Mouse (Mus musculus) stomach, embryonic 16.5 days (tissue): ENCODE results near the gene Ikbip. TPM values are rescaled to one million over a fixed set of nuclear protein-coding genes. Genes with fewer than 3 reads are reported as not detected.
A peak's percentile ranks its signal among the peaks of the same experiment; 100 is the strongest.

ENCODE experiments used
- ATAC-seq: fragments of 200-750 bp; cut with Nextera tagmentation; 2 replicates; pipeline ENCODE4 v1.8.0; 2017; ENCODE audit warnings: moderate number of reproducible peaks, moderate TSS enrichment; ENCODE audit not compliant: insufficient read depth, low FRiP score
- H3K27ac ChIP-seq: fragments of 300-500 bp; sonication (generic); 2 replicates; pipeline ENCODE4 v1.5.1; 2014; ENCODE audit warnings: low read length
- H3K27me3 ChIP-seq: fragments of 300-500 bp; sonication (generic); 2 replicates; pipeline ENCODE4 v1.6.1; 2014; ENCODE audit warnings: low read length, control low read depth, mixed read lengths; ENCODE audit not compliant: control insufficient read depth, insufficient read depth
- H3K36me3 ChIP-seq: fragments of 300-500 bp; sonication (generic); 2 replicates; pipeline ENCODE4 v1.6.1; 2014; ENCODE audit warnings: low read length; ENCODE audit not compliant: control insufficient read depth, insufficient read depth
- H3K4me1 ChIP-seq: fragments of 300-500 bp; sonication (generic); 2 replicates; pipeline ENCODE4 v1.6.1; 2014; ENCODE audit warnings: low read length, control low read depth, mixed read lengths; ENCODE audit not compliant: control insufficient read depth, insufficient read depth
- H3K4me2 ChIP-seq: fragments of 300-500 bp; sonication (generic); 2 replicates; pipeline ENCODE4 v1.6.1; 2014; ENCODE audit warnings: low read depth, low read length, mixed read lengths
- H3K4me3 ChIP-seq: fragments of 300-500 bp; sonication (generic); replicated peaks from 2 replicates; pipeline ENCODE4 v1.5.1; 2014; ENCODE audit warnings: mild to moderate bottlenecking, low read length
- H3K9ac ChIP-seq: fragments of 300-500 bp; sonication (generic); 2 replicates; pipeline ENCODE4 v1.6.1; 2014; ENCODE audit warnings: low read length
- H3K9me3 ChIP-seq: fragments of 300-500 bp; sonication (generic); replicated peaks from 2 replicates; pipeline ENCODE4 v1.6.1; 2016; ENCODE audit warnings: low read length, control low read depth; ENCODE audit not compliant: control insufficient read depth
- WGBS: fragments of 180-500 bp; shearing (Covaris S2); extraction: QIAGEN DNeasy Blood & Tissue Kit; methylation state at CpG from one replicate; pipeline ENCODE4 v1.1.7; 2014; 5-methylcytosine and 5-hydroxymethylcytosine counted together
- polyA plus RNA-seq: library from polyadenylated mRNA; unstranded; fragments of >200 nt; fragmentation: Nextera tagmentation; extraction: Ambion mirVana; gene quantifications from 2 replicates; pipeline ENCODE4 v1.2.1, GENCODE M21; 2015

The Ikbip gene
- polyA plus RNA-seq: 37.3 and 41.8 TPM in 2 replicates

DNA sequence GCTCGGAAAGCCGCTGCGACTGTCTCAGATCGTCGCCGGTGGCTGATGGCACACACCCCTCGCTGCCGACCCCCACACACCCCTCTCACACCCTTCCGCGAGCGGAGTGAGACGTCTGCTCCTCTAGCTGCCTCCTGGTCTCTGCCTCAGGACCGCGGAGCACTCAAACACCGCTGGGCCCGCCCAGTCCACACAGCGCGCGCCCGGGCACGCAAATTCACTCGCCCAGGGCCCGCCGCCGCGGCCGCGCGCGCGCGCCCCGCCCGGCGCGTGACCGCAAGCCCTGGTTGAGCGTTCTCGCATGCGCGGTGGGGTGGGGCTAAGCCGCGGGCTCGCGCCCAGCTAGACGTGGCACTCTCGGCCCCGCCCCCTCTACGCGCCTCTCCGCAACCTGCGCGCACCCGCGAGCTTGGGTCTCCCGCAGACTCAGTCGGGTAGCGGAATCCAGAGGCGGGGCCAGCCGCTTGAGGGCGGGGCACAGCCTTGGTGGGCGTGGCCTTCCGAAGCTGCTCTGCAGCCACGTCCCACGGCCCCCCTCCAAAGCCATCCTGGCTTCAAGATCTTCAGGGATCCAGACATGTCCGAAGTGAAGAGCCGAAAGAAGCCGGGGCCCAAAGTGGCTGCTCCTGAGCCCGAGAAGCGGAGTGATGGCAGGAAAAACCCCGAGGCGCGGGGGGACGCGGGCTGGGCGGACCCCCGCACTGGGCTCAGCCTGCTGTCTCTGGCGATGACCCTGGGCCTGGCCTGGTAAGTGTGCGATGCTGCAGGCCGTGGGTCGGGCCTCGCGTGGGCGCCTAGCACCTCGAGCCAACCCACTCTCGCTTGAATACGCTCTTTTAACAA, at the start of gene Ikbip, which contains the start of gene Apaf1:
TSS of gene Ikbip (plus strand) at position 391 of the 843 bp plus-strand sequence.
TSS of gene Apaf1 (minus strand) at position 221 of the 843 bp plus-strand sequence.
- peak within 1 kb of the TSS; percentile 91 for H3K4me3 ChIP-seq
- peak within 1 kb of the TSS; percentile 86 for H3K4me2 ChIP-seq
- H3K9me3 ChIP-seq: no peaks in the 10 kb centered on the region
- ATAC-seq: peak; percentile 98
- WGBS: under 1% methylated on average over 87 of the region's 87 CpGs
- 0 out of 2 replicates have a peak, but pooled peaks cover 4% of the 10 kb centered on the region for H3K4me1 ChIP-seq
- peak within 1 kb of the TSS; percentile 87 for H3K27ac ChIP-seq
- peaks cover 4% of the 10 kb centered on the region for H3K36me3 ChIP-seq
- H3K27me3 ChIP-seq: no peaks in the 10 kb centered on the region
- peak within 1 kb of the TSS; percentile 93 for H3K9ac ChIP-seq

DNA sequence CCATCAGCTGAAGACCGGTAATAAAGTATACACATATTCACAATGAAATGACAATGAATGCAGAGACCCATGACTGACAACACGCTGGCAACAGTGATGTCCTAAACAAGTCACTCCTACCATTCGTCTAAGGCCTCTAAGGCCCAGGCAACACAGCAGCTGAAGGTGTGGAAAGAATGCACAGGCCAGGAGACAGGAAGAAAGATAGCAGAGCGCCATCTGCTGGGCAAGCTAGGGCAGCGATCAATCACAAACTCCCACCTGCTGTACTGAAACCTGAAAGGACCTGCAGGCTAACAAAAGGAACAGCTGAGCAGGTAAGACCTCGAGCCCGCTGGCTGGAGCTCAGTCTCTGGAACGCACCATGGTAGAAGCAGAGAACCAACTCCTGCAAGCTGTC, 48.8 kb upstream of the Ikbip start:
- H3K27ac ChIP-seq: no peak overlapping the region
- H3K36me3 ChIP-seq: peaks cover 11% of the 10 kb centered on the region
- no peaks in the 10 kb centered on the region for H3K27me3 ChIP-seq
- H3K4me2 ChIP-seq: no peak overlapping the region
- H3K4me3 ChIP-seq: no peak overlapping the region
- no peaks in the 10 kb centered on the region for H3K4me1 ChIP-seq
- ATAC-seq: no peak
- no peaks in the 10 kb centered on the region for H3K9me3 ChIP-seq
- 28% methylated on average over 8 of the region's 8 CpGs for WGBS
- H3K9ac ChIP-seq: no peak overlapping the region

DNA sequence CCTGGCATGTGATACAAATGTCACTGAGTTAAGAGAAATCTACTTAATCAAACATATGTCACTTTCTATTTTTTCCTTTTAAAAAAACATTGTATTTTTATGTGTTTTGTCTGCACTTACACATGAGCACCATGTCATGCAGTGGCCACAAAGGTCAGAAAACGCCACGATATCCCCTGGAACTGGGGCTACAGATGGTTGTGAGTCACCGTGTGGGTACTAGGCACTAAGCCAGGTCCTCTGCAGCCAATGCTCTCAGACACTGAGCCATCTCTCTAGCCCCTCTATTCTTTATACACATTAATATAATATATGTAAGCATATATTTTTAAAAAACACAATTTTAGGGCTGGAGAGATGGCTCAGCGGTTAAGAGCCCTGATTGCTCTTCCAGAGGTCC, 33.0 kb upstream of the Ikbip start:
- H3K36me3 ChIP-seq: no peaks in the 10 kb centered on the region
- ATAC-seq: no peak

DNA sequence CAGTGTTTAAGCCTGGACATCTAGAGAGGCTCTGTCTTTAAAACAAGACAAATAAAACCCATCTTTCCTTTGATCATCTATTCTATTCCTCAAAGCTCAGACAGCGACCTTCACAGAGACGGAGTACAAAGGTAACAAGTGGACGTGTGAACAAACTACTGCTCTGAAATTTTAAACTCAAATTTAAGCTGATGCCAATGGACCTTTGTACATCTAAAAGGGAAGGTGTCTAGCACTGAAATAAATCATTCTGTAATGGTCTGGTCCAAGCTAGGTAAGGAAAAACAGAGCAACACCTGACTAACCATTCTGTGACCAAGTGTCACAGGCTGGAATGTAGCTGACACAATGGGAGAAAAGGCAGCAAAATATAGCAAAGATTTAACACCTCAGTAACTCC, 31.6 kb upstream of the Ikbip start:
- Histone ChIP-seq H3K27me3 (no peaks in the 10 kb centered on the region), H3K36me3 (no peaks in the 10 kb centered on the region), H3K4me2 (no peak overlapping the region), H3K4me1 (no peaks in the 10 kb centered on the region), H3K9ac (no peak overlapping the region), H3K9me3 (no peaks in the 10 kb centered on the region), H3K4me3 (no peak overlapping the region), H3K27ac (no peak overlapping the region)
- WGBS: 97% methylated on average over 3 of the region's 3 CpGs
- no peak for ATAC-seq

More for the DNA sequence above, 33.0 kb upstream of the Ikbip start:
- Histone ChIP-seq H3K27me3 (no peaks in the 10 kb centered on the region), H3K4me3 (no peak overlapping the region), H3K27ac (no peak overlapping the region), H3K4me1 (no peaks in the 10 kb centered on the region), H3K9ac (no peak overlapping the region), H3K4me2 (no peak overlapping the region), H3K9me3 (no peaks in the 10 kb centered on the region)
- WGBS: 84% methylated on average over 4 of the region's 4 CpGs

DNA sequence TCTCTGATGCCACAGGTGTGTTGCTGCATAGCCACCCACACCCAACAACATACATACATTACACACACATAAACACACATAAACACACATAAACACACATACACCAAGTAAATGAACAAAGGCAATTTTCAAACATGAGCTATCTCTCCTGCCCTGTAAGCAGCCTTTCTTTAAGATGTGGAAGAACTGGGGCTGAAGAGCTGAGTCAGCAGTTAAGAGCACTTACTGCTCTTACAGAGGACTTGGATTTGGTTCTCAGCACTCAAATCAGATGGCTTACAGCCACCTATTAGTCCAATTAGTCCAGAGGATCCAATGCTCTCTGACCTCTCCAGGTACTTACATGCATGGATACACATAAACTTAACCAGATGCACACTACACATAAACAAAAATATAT, 30.0 kb upstream of the Ikbip start:
- no peaks in the 10 kb centered on the region for H3K4me1 ChIP-seq
- H3K27ac ChIP-seq: no peak overlapping the region
- H3K27me3 ChIP-seq: no peaks in the 10 kb centered on the region
- no peaks in the 10 kb centered on the region for H3K9me3 ChIP-seq
- no peak overlapping the region for H3K4me2 ChIP-seq
- H3K36me3 ChIP-seq: no peaks in the 10 kb centered on the region
- no peak for ATAC-seq
- no peak overlapping the region for H3K9ac ChIP-seq
- no peak overlapping the region for H3K4me3 ChIP-seq

DNA sequence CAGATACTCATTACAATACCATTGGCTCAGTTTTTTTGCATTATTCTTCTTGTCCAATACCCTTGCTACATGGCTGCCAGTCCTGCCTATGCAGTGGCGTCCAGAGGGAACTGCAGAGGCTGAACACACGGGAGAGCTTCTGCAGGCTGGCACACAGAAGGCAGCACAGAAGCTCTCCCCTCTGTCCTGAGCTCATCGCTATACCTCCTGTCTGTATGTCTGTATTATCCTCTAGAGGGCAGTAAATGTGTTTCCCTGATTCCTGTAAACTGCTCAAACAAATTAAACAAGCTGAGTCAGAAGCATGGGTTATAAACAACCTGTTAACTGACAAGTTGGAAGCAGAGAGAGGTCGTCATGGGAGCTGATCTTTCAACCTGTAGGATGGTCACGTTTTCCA, 22.0 kb upstream of the Ikbip start:
- Histone ChIP-seq H3K27me3 (no peaks in the 10 kb centered on the region), H3K36me3 (peaks cover 6% of the 10 kb centered on the region; the same call in 1 of the 2 replicates), H3K27ac (no peak overlapping the region), H3K4me3 (no peak overlapping the region), H3K9me3 (no peaks in the 10 kb centered on the region), H3K9ac (no peak overlapping the region), H3K4me1 (no peaks in the 10 kb centered on the region), H3K4me2 (no peak overlapping the region)
- WGBS: 36% methylated on average over 5 of the region's 5 CpGs
- peak; percentile 44; the same call in 1 of the 2 replicates for ATAC-seq

DNA sequence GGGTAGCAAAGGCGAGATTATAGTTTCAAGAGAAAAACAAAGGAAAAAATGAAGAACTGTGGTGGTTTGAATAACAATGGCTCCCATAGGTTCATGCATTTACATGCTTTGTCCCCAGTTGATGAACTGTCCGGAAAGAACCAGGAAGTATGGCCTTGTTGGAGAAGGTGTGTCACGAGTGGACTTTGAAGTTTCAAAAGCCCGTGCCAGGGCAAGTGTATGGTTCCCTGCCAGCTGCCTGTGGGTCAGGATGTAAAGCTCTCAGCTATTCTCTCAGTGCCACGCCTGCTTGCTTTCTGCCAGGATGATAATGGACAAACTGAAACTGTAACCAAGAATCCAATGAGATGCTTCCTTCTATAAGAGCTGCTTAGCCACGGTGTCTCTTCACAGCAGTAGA, 20.4 kb upstream of the Ikbip start:
- Histone ChIP-seq H3K36me3 (peaks cover 16% of the 10 kb centered on the region), H3K4me2 (no peak overlapping the region), H3K27ac (no peak overlapping the region), H3K9me3 (no peaks in the 10 kb centered on the region), H3K9ac (no peak overlapping the region), H3K4me1 (no peaks in the 10 kb centered on the region), H3K4me3 (no peak overlapping the region), H3K27me3 (no peaks in the 10 kb centered on the region)
- 78% methylated on average over 6 of the region's 6 CpGs for WGBS
- no peak for ATAC-seq

DNA sequence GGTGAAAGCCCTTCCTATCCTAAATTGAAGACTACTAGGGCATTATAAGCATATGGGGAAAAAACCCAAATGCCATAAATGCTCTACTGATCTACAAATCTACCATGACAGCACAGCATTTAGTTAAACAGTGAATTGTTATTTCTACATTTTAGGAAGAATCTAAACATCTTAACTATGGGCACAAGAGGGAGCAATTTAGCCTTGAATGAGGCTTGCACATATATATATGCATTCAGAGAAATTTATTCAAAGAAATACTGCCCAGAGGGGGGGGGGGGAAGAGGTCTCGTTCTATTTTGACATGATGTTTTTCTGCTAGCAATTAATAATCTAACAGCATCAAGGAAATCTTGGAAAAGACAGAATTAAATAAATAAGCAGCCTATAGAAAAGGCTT, 11.0 kb upstream of the Ikbip start:
- 23% methylated on average over 1 of the region's 1 CpGs for WGBS
- ATAC-seq: no peak

DNA sequence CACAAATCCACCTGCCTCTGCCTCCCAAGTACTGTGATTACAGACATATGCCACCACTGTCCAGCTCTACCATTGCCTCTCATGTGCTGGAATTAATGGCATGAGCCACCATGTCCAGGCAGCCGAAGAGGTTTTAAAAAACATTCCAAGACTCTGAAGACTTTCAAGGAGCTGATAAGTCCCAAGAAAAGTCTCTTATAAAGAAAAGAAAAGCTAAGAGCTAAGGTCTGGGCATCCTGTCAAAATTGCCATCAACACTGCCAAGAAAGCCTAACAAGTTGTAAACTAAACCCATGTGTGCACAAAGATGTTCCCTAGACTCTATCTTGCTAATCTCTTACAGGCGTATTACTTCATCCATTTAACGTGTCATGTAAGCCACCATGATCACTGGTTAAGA, 9.4 kb upstream of the Ikbip start:
- H3K4me2 ChIP-seq: no peak overlapping the region
- no peaks in the 10 kb centered on the region for H3K4me1 ChIP-seq
- no peak for ATAC-seq
- no peaks in the 10 kb centered on the region for H3K9me3 ChIP-seq
- 72% methylated on average over 3 of the region's 3 CpGs for WGBS
- no peak overlapping the region for H3K4me3 ChIP-seq
- H3K27me3 ChIP-seq: no peaks in the 10 kb centered on the region
- no peak overlapping the region for H3K27ac ChIP-seq
- H3K9ac ChIP-seq: no peak overlapping the region
- H3K36me3 ChIP-seq: peaks cover 15% of the 10 kb centered on the region

More for the DNA sequence above, 11.0 kb upstream of the Ikbip start:
- H3K9me3 ChIP-seq: no peaks in the 10 kb centered on the region
- no peak overlapping the region for H3K27ac ChIP-seq
- H3K27me3 ChIP-seq: no peaks in the 10 kb centered on the region
- no peak overlapping the region for H3K4me2 ChIP-seq
- H3K36me3 ChIP-seq: peaks cover 9% of the 10 kb centered on the region
- H3K9ac ChIP-seq: no peak overlapping the region
- no peak overlapping the region for H3K4me3 ChIP-seq
- H3K4me1 ChIP-seq: no peaks in the 10 kb centered on the region
